Mouse (Mus musculus): ENCODE data around the gene Jsrp1. TPM values are rescaled to one million over a fixed set of nuclear protein-coding genes. Genes with fewer than 3 reads are reported as not detected.
"Not testable (repeated sequence)": the region's sequence is repeated elsewhere in the genome, so short reads cannot be mapped to it uniquely, and the experiment has no call there.

Gene Jsrp1
- polyA plus RNA-seq, 1 experiment, result not detected

- TF ChIP-seq CTCF (IDR thresholded peaks at IDR 0.05; ENCODE audit: borderline replicate concordance, insufficient read depth, low read length) (no peak), POLR2A (IDR thresholded peaks at IDR 0.05; ENCODE audit: low read depth, low read length) (no peak)
- H3K4me3 ChIP-seq (ENCODE audit: insufficient read depth, low read length), result no peak overlapping the region
- no peaks in the 10 kb centered on the region for H3K4me1 ChIP-seq (ENCODE audit: control insufficient read depth, insufficient read depth, low read length)
- H3K27ac ChIP-seq (ENCODE audit: insufficient read depth, low read length), result no peak overlapping the region
Observed at GRCm38 (mm10) chr10:80837827-80838226, 24.5 kb upstream of the Jsrp1 start.

DNA sequence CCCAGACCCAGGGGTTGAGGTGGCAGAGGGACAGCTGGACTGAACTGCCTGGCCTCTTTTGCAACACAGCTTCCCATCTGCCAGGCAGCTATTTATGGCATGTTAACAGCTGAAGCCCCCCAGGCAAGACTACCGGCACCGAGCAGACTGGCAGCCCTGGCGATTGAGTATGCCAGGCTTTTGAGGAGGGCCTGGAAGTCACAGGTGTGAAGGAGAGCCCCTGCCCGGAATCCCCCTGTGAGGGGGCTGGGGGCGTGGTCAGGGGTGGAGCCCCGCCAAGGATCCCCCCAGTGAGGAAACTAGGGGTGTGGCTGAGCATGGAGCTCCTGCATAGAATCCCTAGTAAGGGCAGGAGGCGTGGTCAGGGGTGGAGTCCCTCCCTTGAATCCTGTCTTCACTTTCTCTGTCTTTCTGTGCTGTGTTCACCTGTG is 23.7 kb upstream of the Jsrp1 start:
- no peak for TF ChIP-seq CTCF (IDR thresholded peaks at IDR 0.05; ENCODE audit: borderline replicate concordance, insufficient read depth, low read length)
- TF ChIP-seq POLR2A (IDR thresholded peaks at IDR 0.05; ENCODE audit: low read depth, low read length), result no peak
- Histone ChIP-seq H3K4me1 (ENCODE audit: control insufficient read depth, insufficient read depth, low read length) (no peaks in the 10 kb centered on the region), H3K27ac (ENCODE audit: insufficient read depth, low read length) (no peak overlapping the region), H3K4me3 (ENCODE audit: insufficient read depth, low read length) (no peak overlapping the region)

- H3K27ac ChIP-seq (ENCODE audit: insufficient read depth, low read length), result no peak overlapping the region
- no peaks in the 10 kb centered on the region for H3K4me1 ChIP-seq (ENCODE audit: control insufficient read depth, insufficient read depth, low read length)
- TF ChIP-seq CTCF (IDR thresholded peaks at IDR 0.05; ENCODE audit: borderline replicate concordance, insufficient read depth, low read length), result no peak
- TF ChIP-seq POLR2A (IDR thresholded peaks at IDR 0.05; ENCODE audit: low read depth, low read length), result no peak
- no peak overlapping the region for H3K4me3 ChIP-seq (ENCODE audit: insufficient read depth, low read length)
Observed at GRCm38 (mm10) chr10:80835617-80836016, 22.3 kb upstream of the Jsrp1 start.

GRCm38 (mm10) chr10:80832818-80833217 is 19.5 kb upstream of the Jsrp1 start:
- Histone ChIP-seq H3K4me3 (ENCODE audit: insufficient read depth, low read length) (no peak overlapping the region), H3K4me1 (ENCODE audit: control insufficient read depth, insufficient read depth, low read length) (no peaks in the 10 kb centered on the region), H3K27ac (ENCODE audit: insufficient read depth, low read length) (no peak overlapping the region)
- TF ChIP-seq CTCF (IDR thresholded peaks at IDR 0.05; ENCODE audit: borderline replicate concordance, insufficient read depth, low read length) (no peak), POLR2A (IDR thresholded peaks at IDR 0.05; ENCODE audit: low read depth, low read length) (no peak)

DNA sequence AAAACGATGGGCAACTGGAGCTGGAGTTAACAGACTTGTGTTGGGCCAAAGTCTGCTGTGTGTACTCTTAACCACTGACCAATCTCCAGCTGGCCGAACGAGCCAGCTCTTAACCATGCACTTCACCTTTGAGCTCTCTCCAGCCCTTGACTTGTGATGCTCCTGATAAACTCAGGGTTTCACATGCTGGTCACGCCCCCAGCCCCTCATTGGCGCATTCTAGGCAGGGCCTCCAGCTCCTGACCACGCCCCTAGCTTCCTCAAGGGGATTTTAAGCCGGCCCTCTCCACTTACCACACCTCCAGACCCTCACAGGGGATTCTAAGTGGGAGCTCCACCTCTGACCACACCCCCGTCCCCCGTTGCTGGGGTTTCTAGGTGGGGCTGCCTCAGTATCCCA is 17.8 kb upstream of the Jsrp1 start:
- no peak overlapping the region for H3K27ac ChIP-seq (ENCODE audit: insufficient read depth, low read length)
- H3K4me3 ChIP-seq (ENCODE audit: insufficient read depth, low read length), result no peak overlapping the region
- no peaks in the 10 kb centered on the region for H3K4me1 ChIP-seq (ENCODE audit: control insufficient read depth, insufficient read depth, low read length)
- TF ChIP-seq CTCF (IDR thresholded peaks at IDR 0.05; ENCODE audit: borderline replicate concordance, insufficient read depth, low read length) (no peak), POLR2A (IDR thresholded peaks at IDR 0.05; ENCODE audit: low read depth, low read length) (no peak)

DNA sequence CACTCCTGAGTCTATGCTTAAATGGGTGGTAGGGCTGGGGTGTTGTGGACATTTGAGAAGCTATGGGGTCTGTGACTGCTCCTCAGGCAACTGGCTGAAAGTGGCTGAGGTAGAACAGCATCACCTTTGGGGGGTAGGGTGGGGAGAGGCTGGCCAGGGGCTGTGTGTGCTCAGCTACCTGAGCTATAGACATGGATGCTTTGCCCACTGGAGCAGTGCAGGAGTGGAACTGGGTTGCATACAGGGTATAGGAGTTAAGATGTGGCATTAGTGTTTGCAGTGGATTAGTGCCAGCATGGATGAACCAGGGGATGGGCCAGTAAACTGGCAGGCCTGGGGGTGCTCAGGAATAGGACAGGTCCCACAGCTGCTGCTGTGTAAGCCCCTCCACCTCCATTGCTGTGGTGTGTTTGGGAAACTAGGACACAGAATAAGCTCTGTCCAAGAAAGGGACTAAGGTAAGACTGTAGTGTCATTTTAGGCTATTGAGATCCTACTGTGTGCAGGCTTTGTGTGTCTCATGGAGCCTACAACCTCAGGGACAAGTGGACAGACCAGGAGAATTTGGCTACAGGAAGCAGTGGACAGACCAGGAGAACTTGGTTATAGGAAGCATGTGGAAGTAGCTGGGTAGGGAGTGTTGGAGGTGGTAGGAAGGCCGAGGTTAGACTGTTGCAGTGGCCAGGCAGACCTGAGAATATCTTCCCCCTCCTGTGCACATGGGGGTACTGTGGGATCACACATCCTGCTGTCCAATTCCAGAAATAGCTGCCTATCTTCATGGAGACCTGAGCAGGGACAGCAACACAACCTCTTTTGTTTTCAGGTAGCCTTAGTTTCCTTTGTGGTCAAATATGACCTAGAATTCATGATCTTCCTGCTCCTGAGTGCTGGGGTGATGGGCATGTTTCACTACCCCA is 16.3 kb upstream of the Jsrp1 start:
- H3K4me3 ChIP-seq (ENCODE audit: insufficient read depth, low read length), result no peak overlapping the region
- no peaks in the 10 kb centered on the region for H3K4me1 ChIP-seq (ENCODE audit: control insufficient read depth, insufficient read depth, low read length)
- H3K27ac ChIP-seq (ENCODE audit: insufficient read depth, low read length), result no peak overlapping the region
- TF ChIP-seq CTCF (IDR thresholded peaks at IDR 0.05; ENCODE audit: borderline replicate concordance, insufficient read depth, low read length), result no peak
- TF ChIP-seq POLR2A (IDR thresholded peaks at IDR 0.05; ENCODE audit: low read depth, low read length), result no peak; the same call in 1 of the 2 replicates

DNA sequence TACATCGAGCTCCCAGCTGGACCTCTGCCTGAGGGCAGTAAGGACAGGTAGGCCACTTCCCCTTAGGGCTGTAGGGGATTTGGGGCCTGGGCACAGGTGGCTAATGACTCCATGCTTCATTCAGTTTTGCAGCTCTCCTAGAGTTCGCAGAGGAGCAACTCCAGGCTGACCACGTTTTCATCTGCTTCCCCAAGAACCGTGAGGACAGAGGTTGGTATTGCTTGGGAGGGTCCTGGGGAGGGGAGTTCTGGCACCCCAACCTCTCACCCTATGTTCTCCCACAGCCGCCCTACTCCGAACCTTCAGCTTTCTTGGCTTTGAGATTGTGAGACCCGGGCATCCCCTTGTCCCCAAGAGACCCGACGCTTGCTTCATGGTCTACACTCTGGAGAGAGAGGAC is 15.3 kb upstream of the Jsrp1 start:
- 0 out of 2 replicates have a peak overlapping the region, but pooled peaks have one; percentile 99 for H3K4me3 ChIP-seq (ENCODE audit: insufficient read depth, low read length)
- not testable (repeated sequence) for H3K4me1 ChIP-seq (ENCODE audit: control insufficient read depth, insufficient read depth, low read length); H3K27ac ChIP-seq (ENCODE audit: insufficient read depth, low read length)

DNA sequence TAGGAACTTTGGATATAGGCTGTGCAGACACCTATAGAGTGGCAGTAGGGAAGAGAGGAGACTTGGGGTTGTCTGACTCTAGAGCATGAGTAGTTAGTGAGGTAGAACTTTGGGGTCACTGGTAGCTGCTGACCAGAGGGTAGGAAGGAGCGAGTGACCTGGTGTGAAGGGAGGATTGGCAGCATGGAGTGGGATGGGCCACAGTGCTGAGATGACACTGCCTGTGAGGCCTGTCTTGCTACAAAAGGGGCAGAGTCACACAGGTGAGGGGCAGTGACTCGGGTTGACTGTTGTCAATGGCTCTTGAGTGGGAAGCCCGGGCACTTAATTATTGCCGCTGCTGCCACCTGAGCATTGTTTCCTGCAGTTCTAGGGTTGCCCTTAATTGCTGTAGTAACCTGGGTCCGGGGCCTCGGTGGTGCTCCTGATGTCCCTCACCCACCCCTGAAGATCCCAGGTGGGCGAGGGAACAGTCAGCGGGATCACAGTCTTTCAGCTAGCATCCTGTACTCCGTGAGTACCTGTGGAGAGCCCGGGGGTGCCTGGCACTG is 14.6 kb upstream of the Jsrp1 start:
- H3K27ac ChIP-seq (ENCODE audit: insufficient read depth, low read length), result no peak overlapping the region
- no peaks in the 10 kb centered on the region for H3K4me1 ChIP-seq (ENCODE audit: control insufficient read depth, insufficient read depth, low read length)
- peak overlapping the region; percentile 99 for H3K4me3 ChIP-seq (ENCODE audit: insufficient read depth, low read length)
- TF ChIP-seq CTCF (IDR thresholded peaks at IDR 0.05; ENCODE audit: borderline replicate concordance, insufficient read depth, low read length) (no peak), POLR2A (IDR thresholded peaks at IDR 0.05; ENCODE audit: low read depth, low read length) (no peak)

DNA sequence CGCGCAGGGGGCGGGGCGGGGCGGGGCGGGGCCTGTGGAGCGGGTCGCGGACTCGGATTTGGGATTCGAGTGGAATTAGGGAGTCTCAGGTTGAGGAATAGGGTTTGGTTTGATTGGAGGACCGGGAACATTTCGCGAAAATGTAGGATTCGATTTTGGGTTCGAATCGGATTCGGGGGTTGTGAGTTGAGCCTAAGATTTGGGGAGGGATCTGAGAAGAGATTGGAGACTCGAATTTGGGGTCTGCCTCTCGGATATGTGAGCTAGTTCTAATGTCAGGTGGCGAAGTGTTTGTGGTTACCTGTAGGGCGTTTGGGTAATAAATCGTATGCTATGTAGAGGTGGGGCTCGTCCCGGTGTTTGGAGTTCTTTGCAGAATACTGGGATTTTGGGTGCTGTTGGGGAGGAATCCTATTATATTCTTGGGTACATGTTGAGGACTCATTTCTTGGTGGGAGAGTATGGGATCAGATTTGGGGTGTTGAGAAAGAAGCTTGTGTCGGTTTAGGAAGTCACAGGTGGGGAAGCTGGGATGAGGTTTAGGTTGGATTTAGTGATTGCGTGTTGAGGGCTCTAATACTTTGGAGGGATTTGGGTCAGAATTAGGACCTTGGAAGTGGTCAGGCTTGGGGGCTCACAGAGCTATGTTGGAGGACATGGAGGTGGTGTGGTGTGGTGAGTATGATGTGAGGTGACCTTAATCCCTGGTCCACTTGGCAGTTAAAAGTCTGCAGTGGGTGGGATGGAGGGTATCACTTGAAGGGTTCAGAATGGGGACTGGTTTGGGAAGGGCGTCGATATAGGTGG is 14.0 kb upstream of the Jsrp1 start:
- TF ChIP-seq CTCF (IDR thresholded peaks at IDR 0.05; ENCODE audit: borderline replicate concordance, insufficient read depth, low read length) (no peak), POLR2A (IDR thresholded peaks at IDR 0.05; ENCODE audit: low read depth, low read length) (no peak)
- no peaks in the 10 kb centered on the region for H3K4me1 ChIP-seq (ENCODE audit: control insufficient read depth, insufficient read depth, low read length)
- H3K4me3 ChIP-seq (ENCODE audit: insufficient read depth, low read length), result peak overlapping the region; percentile 99
- H3K27ac ChIP-seq (ENCODE audit: insufficient read depth, low read length), result peak overlapping the region; percentile 77; the same call in 1 of the 2 replicates
